Mouse (Mus musculus) heart, embryonic 13.5 days (tissue): ENCODE data around the gene Lrp5. TPM values are rescaled to one million over a fixed set of nuclear protein-coding genes. Genes with fewer than 3 reads are reported as not detected.
"Not testable (repeated sequence)": the region's sequence is repeated elsewhere in the genome, so short reads cannot be mapped to it uniquely, and the experiment has no call there.

Experiments used
- ATAC-seq: fragments of 200-750 bp; cut with Nextera tagmentation; 2 replicates; pipeline ENCODE4 v1.8.0; 2017; ENCODE audit warnings: moderate TSS enrichment; ENCODE audit not compliant: insufficient number of reproducible peaks, low FRiP score, low TSS enrichment; ENCODE audit errors: extremely low read depth
- H3K27ac ChIP-seq: fragments of 300-500 bp; sonication (generic); replicated peaks from 2 replicates; pipeline ENCODE4 v1.5.1; 2015; ENCODE audit warnings: moderate library complexity, mild to moderate bottlenecking, inconsistent platforms
- H3K27me3 ChIP-seq: fragments of 300-500 bp; sonication (generic); replicated peaks from 2 replicates; pipeline ENCODE4 v1.6.1; 2015; ENCODE audit warnings: mild to moderate bottlenecking, inconsistent platforms
- H3K36me3 ChIP-seq: fragments of 300-500 bp; sonication (generic); 2 replicates; pipeline ENCODE4 v1.6.1; 2015; ENCODE audit warnings: mild to moderate bottlenecking, inconsistent platforms
- H3K4me1 ChIP-seq: fragments of 300-500 bp; sonication (generic); 2 replicates; pipeline ENCODE4 v1.6.1; 2015; ENCODE audit warnings: inconsistent platforms
- H3K4me2 ChIP-seq: fragments of 300-500 bp; sonication (generic); 2 replicates; pipeline ENCODE4 v1.6.1; 2015; ENCODE audit warnings: inconsistent platforms, mild to moderate bottlenecking, moderate library complexity
- H3K4me3 ChIP-seq: fragments of 300-500 bp; sonication (generic); 2 replicates; pipeline ENCODE4 v1.5.1; 2015; ENCODE audit warnings: moderate library complexity, mild to moderate bottlenecking, inconsistent platforms
- H3K9ac ChIP-seq: fragments of 300-500 bp; sonication (generic); 2 replicates; pipeline ENCODE4 v1.6.1; 2015; ENCODE audit warnings: inconsistent platforms, mild to moderate bottlenecking, moderate library complexity
- H3K9me3 ChIP-seq: fragments of 300-500 bp; sonication (generic); 2 replicates; pipeline ENCODE4 v1.6.1; 2016; ENCODE audit warnings: inconsistent platforms
- WGBS: fragments of 180-500 bp; shearing (Covaris S2); methylation state at CpG from one replicate; pipeline ENCODE4 v1.1.7; 2015; ENCODE audit warnings: mixed read lengths; 5-methylcytosine and 5-hydroxymethylcytosine counted together
- polyA plus RNA-seq: library from polyadenylated mRNA; unstranded; fragments of >200 nt; fragmentation: Nextera tagmentation; extraction: Ambion mirVana; gene quantifications from 2 replicates; pipeline ENCODE4 v1.2.1, GENCODE M21; 2015

Gene Lrp5
- polyA plus RNA-seq, 1 experiment from 2014 or later: 3.3 TPM

GRCm38 (mm10) chr19:3674122-3674855 is 12.1 kb downstream of the Lrp5 start:
- no peak overlapping the region for H3K4me3 ChIP-seq
- 79% methylated on average over 8 of the region's 8 CpGs for WGBS
- H3K9me3 ChIP-seq: peaks cover 8% of the 10 kb centered on the region
- H3K9ac ChIP-seq: no peak overlapping the region
- peaks cover 24% of the 10 kb centered on the region for H3K4me1 ChIP-seq
- H3K27ac ChIP-seq: no peak overlapping the region
- ATAC-seq: no peak
- no peaks in the 10 kb centered on the region for H3K27me3 ChIP-seq
- no peak overlapping the region for H3K4me2 ChIP-seq
- H3K36me3 ChIP-seq: peaks cover 24% of the 10 kb centered on the region

- Histone ChIP-seq H3K9me3 (peaks cover 8% of the 10 kb centered on the region), H3K4me1 (peaks cover 33% of the 10 kb centered on the region), H3K27me3 (no peaks in the 10 kb centered on the region), H3K4me2 (no peak overlapping the region), H3K36me3 (peaks cover 24% of the 10 kb centered on the region), H3K9ac (no peak overlapping the region), H3K4me3 (no peak overlapping the region), H3K27ac (no peak overlapping the region)
- WGBS: 85% methylated on average over 2 of the region's 2 CpGs
- ATAC-seq: no peak
Measured at GRCm38 (mm10) chr19:3673149-3673548, 13.2 kb downstream of the Lrp5 start.

- Histone ChIP-seq H3K27ac (peak overlapping the region; percentile 65), H3K4me1 (peaks cover 61% of the 10 kb centered on the region), H3K4me3 (no peak overlapping the region), H3K27me3 (no peaks in the 10 kb centered on the region), H3K4me2 (peak overlapping the region; percentile 8; the same call in 1 of the 2 replicates), H3K9ac (0 out of 2 replicates have a peak overlapping the region, but pooled peaks have one; percentile 33), H3K9me3 (peaks cover 8% of the 10 kb centered on the region; the same call in 1 of the 2 replicates), H3K36me3 (peaks cover 23% of the 10 kb centered on the region)
- ATAC-seq: no peak
- 47% methylated on average over 13 of the region's 13 CpGs for WGBS
Measured at GRCm38 (mm10) chr19:3669100-3669499, 17.3 kb downstream of the Lrp5 start.

- peaks cover 59% of the 10 kb centered on the region for H3K4me1 ChIP-seq
Measured at GRCm38 (mm10) chr19:3668551-3668950, 17.8 kb downstream of the Lrp5 start.

GRCm38 (mm10) chr19:3667979-3668378 is 18.4 kb downstream of the Lrp5 start:
- WGBS: 73% methylated on average over 11 of the region's 11 CpGs
- no peak overlapping the region for H3K4me2 ChIP-seq
- no peak overlapping the region for H3K4me3 ChIP-seq
- H3K27me3 ChIP-seq: no peaks in the 10 kb centered on the region
- H3K27ac ChIP-seq: peak overlapping the region; percentile 24; the same call in 1 of the 2 replicates
- peaks cover 59% of the 10 kb centered on the region for H3K4me1 ChIP-seq
- no peak for ATAC-seq
- no peak overlapping the region for H3K9ac ChIP-seq
- peaks cover 13% of the 10 kb centered on the region for H3K36me3 ChIP-seq
- H3K9me3 ChIP-seq: peaks cover 4% of the 10 kb centered on the region; the same call in 1 of the 2 replicates

More at GRCm38 (mm10) chr19:3668551-3668950, 17.8 kb downstream of the Lrp5 start:
- no peak for ATAC-seq
- H3K4me3 ChIP-seq: no peak overlapping the region
- WGBS: 75% methylated on average over 10 of the region's 10 CpGs
- H3K9me3 ChIP-seq: peaks cover 8% of the 10 kb centered on the region; the same call in 1 of the 2 replicates
- H3K9ac ChIP-seq: no peak overlapping the region
- H3K27ac ChIP-seq: peak overlapping the region; percentile 65
- H3K4me2 ChIP-seq: no peak overlapping the region
- no peaks in the 10 kb centered on the region for H3K27me3 ChIP-seq
- H3K36me3 ChIP-seq: peaks cover 18% of the 10 kb centered on the region

- Histone ChIP-seq H3K27me3 (no peaks in the 10 kb centered on the region), H3K9me3 (no peaks in the 10 kb centered on the region), H3K4me3 (no peak overlapping the region), H3K9ac (no peak overlapping the region), H3K4me1 (peaks cover 59% of the 10 kb centered on the region), H3K4me2 (no peak overlapping the region), H3K36me3 (peaks cover 6% of the 10 kb centered on the region), H3K27ac (peak overlapping the region; percentile 54)
- no peak for ATAC-seq
- 66% methylated on average over 6 of the region's 6 CpGs for WGBS
Measured at GRCm38 (mm10) chr19:3667155-3667895, 19.0 kb downstream of the Lrp5 start.

- no peaks in the 10 kb centered on the region; the same call in 1 of the 2 replicates for H3K36me3 ChIP-seq
- no peak for ATAC-seq
- H3K4me2 ChIP-seq: no peak overlapping the region
- H3K9ac ChIP-seq: no peak overlapping the region
- no peaks in the 10 kb centered on the region for H3K9me3 ChIP-seq
- H3K4me1 ChIP-seq: peaks cover 59% of the 10 kb centered on the region
- no peaks in the 10 kb centered on the region for H3K27me3 ChIP-seq
- peak overlapping the region; percentile 54 for H3K27ac ChIP-seq
- WGBS: 76% methylated on average over 2 of the region's 2 CpGs
- no peak overlapping the region for H3K4me3 ChIP-seq
Measured at GRCm38 (mm10) chr19:3666632-3667031, 19.7 kb downstream of the Lrp5 start.

- no peaks in the 10 kb centered on the region for H3K36me3 ChIP-seq
- ATAC-seq: no peak
- H3K9ac ChIP-seq: peak overlapping the region; percentile 1; the same call in 1 of the 2 replicates
- H3K4me3 ChIP-seq: no peak overlapping the region
- peak overlapping the region; percentile 54 for H3K27ac ChIP-seq
- no peaks in the 10 kb centered on the region for H3K9me3 ChIP-seq
- no peak overlapping the region for H3K4me2 ChIP-seq
- WGBS: 55% methylated on average over 5 of the region's 5 CpGs
- H3K27me3 ChIP-seq: no peaks in the 10 kb centered on the region
- H3K4me1 ChIP-seq: peaks cover 58% of the 10 kb centered on the region
Measured at GRCm38 (mm10) chr19:3665510-3665909, 20.9 kb downstream of the Lrp5 start.

GRCm38 (mm10) chr19:3657947-3658346 is 28.4 kb downstream of the Lrp5 start:
- Histone ChIP-seq H3K4me2 (no peak overlapping the region), H3K4me3 (no peak overlapping the region), H3K9me3 (no peaks in the 10 kb centered on the region), H3K27me3 (no peaks in the 10 kb centered on the region), H3K27ac (no peak overlapping the region), H3K36me3 (peaks cover 25% of the 10 kb centered on the region), H3K4me1 (peaks cover 26% of the 10 kb centered on the region), H3K9ac (no peak overlapping the region)
- WGBS: 88% methylated on average over 4 of the region's 4 CpGs
- ATAC-seq: no peak

GRCm38 (mm10) chr19:3657065-3657464 is 29.3 kb downstream of the Lrp5 start:
- not testable (repeated sequence) for H3K9me3 ChIP-seq, H3K27ac ChIP-seq, ATAC-seq, H3K4me2 ChIP-seq, H3K4me3 ChIP-seq, H3K9ac ChIP-seq, H3K27me3 ChIP-seq
- H3K36me3 ChIP-seq: peaks cover 33% of the 10 kb centered on the region
- H3K4me1 ChIP-seq: peaks cover 26% of the 10 kb centered on the region
- 91% methylated on average over 4 of the region's 4 CpGs for WGBS

- Histone ChIP-seq H3K4me3 (no peak overlapping the region), H3K9me3 (no peaks in the 10 kb centered on the region), H3K4me1 (peaks cover 26% of the 10 kb centered on the region), H3K36me3 (peaks cover 42% of the 10 kb centered on the region), H3K27me3 (no peaks in the 10 kb centered on the region), H3K27ac (peak overlapping the region; percentile 28; the same call in 1 of the 2 replicates), H3K4me2 (no peak overlapping the region), H3K9ac (0 out of 2 replicates have a peak overlapping the region, but pooled peaks have one; percentile 10)
- WGBS: 36% methylated on average over 1 of the region's 1 CpGs
- no peak for ATAC-seq
Measured at GRCm38 (mm10) chr19:3656144-3656543, 30.2 kb downstream of the Lrp5 start.
